Mouse (Mus musculus): ENCODE measurements around the gene Acbd4.

DNA sequence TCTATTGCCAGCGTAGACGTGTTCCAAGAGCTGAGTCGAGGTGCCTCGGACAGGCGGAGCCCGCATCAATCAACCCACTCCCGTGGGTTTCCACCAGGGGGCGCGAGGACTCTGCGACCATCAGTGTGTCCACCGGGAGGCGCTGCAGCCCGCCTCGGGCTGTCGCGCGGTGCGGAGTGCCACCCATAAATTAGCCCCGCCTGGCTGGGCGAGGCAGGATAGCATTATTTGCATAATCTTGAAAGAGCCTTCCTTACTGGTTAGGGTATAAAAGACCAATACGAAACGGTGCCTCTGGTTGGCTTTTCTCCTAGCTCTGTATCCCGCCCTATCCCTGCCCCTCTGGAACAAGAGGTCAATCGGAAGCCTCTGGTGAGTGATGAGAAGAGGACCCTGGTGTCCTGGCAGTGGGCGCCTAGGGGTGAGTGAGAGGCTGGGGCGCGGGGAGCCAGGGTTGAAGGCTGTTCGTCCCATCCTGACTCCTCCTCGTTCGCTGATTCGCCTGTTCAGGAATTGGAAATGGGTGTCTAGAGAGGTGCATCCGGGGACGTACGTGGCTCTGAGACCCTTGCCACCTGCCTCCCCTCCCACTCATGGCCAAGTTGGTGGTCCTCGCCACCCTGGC lies 1.4 kb downstream of the Acbd4 start:
- 0 out of 2 replicates have a peak, but pooled peaks have one; percentile 18 for TF ChIP-seq POLR2A (IDR thresholded peaks at IDR 0.05; ENCODE audit: control insufficient read depth, low read depth, low read length)
- peak; percentile 99 for TF ChIP-seq CTCF (IDR thresholded peaks at IDR 0.05; ENCODE audit: control insufficient read depth, insufficient read depth, insufficient replicate concordance, low read depth, low read length)
